ENCODE assay signal across 8 mouse cellular contexts in genomic region chr15:97581724-97582154, GRCm38 (mm10).
DNase-seq lines count a peak whose midpoint lies in the region; ATAC-seq and TF ChIP-seq lines count a peak whose summit lies in the region.

No protein-coding gene starts in this region.

- intact Hi-C loops in heart, postnatal 25 days (cut with DNase I) = loop anchor here (2.0 to 10.0 kb wide), 3 partner anchors 127 to 383 kb away; partner anchors contain the start of genes Amigo2 and Pced1b

- peaks cover 26% of the 10 kb centered on the region for H3K9me3 ChIP-seq in G1E (replicated peaks)
- no peaks in the 10 kb centered on the region for H3K9me3 ChIP-seq in lung, embryonic 15.5 days

- no peak for TF ChIP-seq POLR2A in bone marrow macrophage, adult 2 months (IDR thresholded peaks at IDR 0.05; ENCODE audit: borderline replicate concordance, low read depth, low read length)

- H3K27me3 ChIP-seq in G1E (ENCODE audit: insufficient read depth, low read length) = no peaks in the 10 kb centered on the region
- no peaks in the 10 kb centered on the region for H3K27me3 ChIP-seq in lung, embryonic 15.5 days

- peak; percentile 51; the same call in 1 of the 2 replicates for TF ChIP-seq CTCF in G1E (IDR thresholded peaks at IDR 0.05; ENCODE audit: low read depth, low read length)
- TF ChIP-seq CTCF in bone marrow macrophage, adult 2 months (IDR thresholded peaks at IDR 0.05; ENCODE audit: low read depth, low read length) = peak; percentile 68

- WGBS in lung, embryonic 15.5 days = 23% methylated on average over 13 of the region's 13 CpGs

- no peak overlapping the region for H3K9ac ChIP-seq in lung, embryonic 15.5 days

- no peak overlapping the region for H3K27ac ChIP-seq in bone marrow macrophage, adult 2 months (ENCODE audit: insufficient read depth, low read depth, low read length)
- no peak overlapping the region for H3K27ac ChIP-seq in lung, embryonic 15.5 days

- no peak overlapping the region for H3K4me2 ChIP-seq in lung, embryonic 15.5 days

- H3K4me3 ChIP-seq in G1E (ENCODE audit: low read depth, low read length) = no peak overlapping the region
- H3K4me3 ChIP-seq in bone marrow macrophage, adult 2 months (ENCODE audit: insufficient read depth, low read length) = no peak overlapping the region; the same call in 1 of the 2 replicates
- H3K4me3 ChIP-seq in lung, embryonic 15.5 days = no peak overlapping the region

- peak; percentile 29 for DNase-seq in G1E (ENCODE audit: low spot score)
- peak; percentile 83 for DNase-seq in heart, postnatal 25 days (ENCODE audit: low spot score)
- DNase-seq in layer of hippocampus, adult 9-11 months = peak; percentile 32
- peak; percentile 61 for DNase-seq in right cerebral cortex, adult 18-20 months
- DNase-seq in urinary bladder, postnatal 10 days (ENCODE audit: low spot score) = peak; percentile 67

- no peaks in the 10 kb centered on the region for H3K36me3 ChIP-seq in G1E (replicated peaks)
- H3K36me3 ChIP-seq in lung, embryonic 15.5 days = no peaks in the 10 kb centered on the region

- no peaks in the 10 kb centered on the region for H3K4me1 ChIP-seq in G1E (ENCODE audit: insufficient read depth, low read depth, low read length)
- H3K4me1 ChIP-seq in bone marrow macrophage, adult 2 months (ENCODE audit: control insufficient read depth, insufficient read depth, low read length) = peaks cover 4% of the 10 kb centered on the region; the same call in 1 of the 2 replicates
- H3K4me1 ChIP-seq in lung, embryonic 15.5 days = 0 out of 2 replicates have a peak, but pooled peaks cover 9% of the 10 kb centered on the region

- peak; percentile 84 for ATAC-seq in G1E (ENCODE audit: extremely low read depth, insufficient number of reproducible peaks, low FRiP score, poor library complexity, severe bottlenecking)
- ATAC-seq in erythroid progenitor cell, adult 5-6 weeks (replicated peaks; ENCODE audit: low FRiP score, poor library complexity, severe bottlenecking) = peak; percentile 89
- ATAC-seq in lung, embryonic 15.5 days (ENCODE audit: borderline replicate concordance, extremely low read depth, low FRiP score, low TSS enrichment) = peak; percentile 57; the same call in 1 of the 2 replicates

Comparison
In these comparisons a context has a peak if more than half of its experiments do, and no peak if none do; other contexts are left out.
1. DNase-seq: peak in every context shown above with its lines; median percentile 83 in heart, postnatal 25 days; 67 in urinary bladder, postnatal 10 days; 61 in right cerebral cortex, adult 18-20 months; 32 in layer of hippocampus, adult 9-11 months; 29 in G1E.